Mouse (Mus musculus): ENCODE measurements around the gene Tgm5. TPM values are rescaled to one million over a fixed set of nuclear protein-coding genes. Genes with fewer than 3 reads are reported as not detected.
"Not testable (repeated sequence)": the region's sequence is repeated elsewhere in the genome, so short reads cannot be mapped to it uniquely, and the experiment has no call there.

Tgm5 gene
- not detected in 2 replicates for polyA plus RNA-seq (2016; fragmentation: Nextera tagmentation; extraction: Ambion mirVana)

- Histone ChIP-seq H3K36me3 (no peaks in the 10 kb centered on the region), H3K4me3 (no peak within 1 kb of the TSS), H3K27ac (replicated peaks) (no peak within 1 kb of the TSS), H3K27me3 (ENCODE audit: low read depth, poor library complexity, severe bottlenecking) (no peaks in the 10 kb centered on the region), H3K9me3 (replicated peaks) (no peaks in the 10 kb centered on the region), H3K4me1 (0 out of 2 replicates have a peak, but pooled peaks cover 3% of the 10 kb centered on the region)
- no peak for DNase-seq (ENCODE audit: low spot score)
- 62% methylated on average over 6 of the region's 6 CpGs for WGBS
These were observed at the start of gene Tgm5 for GRCm38 (mm10) chr2:121085480-121086185. TSS of gene Tgm5 (minus strand) at chr2:121085841.

DNA sequence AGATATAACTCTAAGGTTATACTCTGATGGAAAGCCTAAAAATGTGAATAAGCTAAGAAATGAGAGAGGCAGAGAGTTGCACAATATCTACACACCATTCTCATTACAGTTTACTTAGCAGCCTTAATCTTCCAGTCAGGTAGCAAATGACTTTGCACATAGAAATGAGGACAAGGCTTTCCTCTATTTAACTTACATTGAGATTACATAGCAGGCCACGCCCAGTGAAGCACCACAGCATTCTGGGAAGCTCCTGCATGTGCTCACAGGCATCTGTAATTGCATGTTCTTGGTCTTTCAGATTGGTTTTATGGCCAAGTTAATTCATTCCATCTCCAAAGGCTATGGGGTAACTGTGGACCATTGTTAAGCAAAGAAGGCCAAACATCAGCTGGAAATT, 47.2 kb upstream of the Tgm5 start:
- Histone ChIP-seq H3K27ac (replicated peaks) (no peak overlapping the region), H3K4me1 (no peaks in the 10 kb centered on the region), H3K4me3 (no peak overlapping the region), H3K36me3 (peaks cover 10% of the 10 kb centered on the region), H3K9me3 (replicated peaks) (0 out of 2 replicates have a peak, but pooled peaks cover 3% of the 10 kb centered on the region), H3K27me3 (ENCODE audit: low read depth, poor library complexity, severe bottlenecking) (no peaks in the 10 kb centered on the region)
- no peak for DNase-seq (ENCODE audit: low spot score)
- 78% methylated on average over 1 of the region's 1 CpGs for WGBS

GRCm38 (mm10) chr2:121128865-121129620, 43.4 kb upstream of the Tgm5 start:
- no peak overlapping the region for H3K27ac ChIP-seq (replicated peaks)
- no peak for DNase-seq (ENCODE audit: low spot score)
- H3K9me3 ChIP-seq (replicated peaks), result no peaks in the 10 kb centered on the region
- H3K27me3 ChIP-seq (ENCODE audit: low read depth, poor library complexity, severe bottlenecking), result no peaks in the 10 kb centered on the region
- H3K36me3 ChIP-seq, result no peaks in the 10 kb centered on the region
- H3K4me3 ChIP-seq, result no peak overlapping the region
- no peaks in the 10 kb centered on the region for H3K4me1 ChIP-seq
- WGBS, result 82% methylated on average over 9 of the region's 9 CpGs

GRCm38 (mm10) chr2:121127536-121127935, 41.9 kb upstream of the Tgm5 start:
- DNase-seq (ENCODE audit: low spot score), result no peak
- Histone ChIP-seq H3K9me3 (replicated peaks) (no peaks in the 10 kb centered on the region), H3K4me1 (no peaks in the 10 kb centered on the region), H3K4me3 (no peak overlapping the region), H3K27me3 (ENCODE audit: low read depth, poor library complexity, severe bottlenecking) (no peaks in the 10 kb centered on the region), H3K27ac (replicated peaks) (no peak overlapping the region), H3K36me3 (no peaks in the 10 kb centered on the region)
- WGBS, result 89% methylated on average over 1 of the region's 1 CpGs

- H3K4me3 ChIP-seq; DNase-seq (ENCODE audit: low spot score); H3K4me1 ChIP-seq; H3K36me3 ChIP-seq; H3K9me3 ChIP-seq (replicated peaks); H3K27ac ChIP-seq (replicated peaks); H3K27me3 ChIP-seq (ENCODE audit: low read depth, poor library complexity, severe bottlenecking): not testable (repeated sequence)
- 94% methylated on average over 5 of the region's 5 CpGs for WGBS
These were observed 40.7 kb upstream of the Tgm5 start for GRCm38 (mm10) chr2:121126302-121126701.

DNA sequence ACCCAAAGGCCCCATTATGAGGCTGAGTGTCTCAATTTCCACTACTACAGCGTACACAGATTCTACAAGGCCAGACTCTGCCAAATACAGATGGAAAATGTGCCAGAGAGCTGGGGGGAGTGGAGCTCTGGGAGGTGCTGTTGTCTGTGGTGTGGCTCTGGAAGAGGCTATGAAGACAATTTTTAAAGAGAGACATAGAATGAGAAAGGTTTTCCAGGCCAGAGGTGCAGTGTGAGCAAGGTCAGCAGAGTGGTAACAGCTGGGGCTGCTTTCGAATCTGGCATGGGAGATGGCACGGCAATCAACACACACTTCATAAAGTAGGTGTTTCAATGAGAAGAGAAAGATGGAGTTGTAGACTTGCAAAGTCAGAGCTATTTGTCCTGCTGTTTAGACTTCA, 33.6 kb upstream of the Tgm5 start:
- H3K36me3 ChIP-seq, result no peaks in the 10 kb centered on the region
- DNase-seq (ENCODE audit: low spot score), result no peak
- WGBS, result 88% methylated on average over 3 of the region's 3 CpGs

DNA sequence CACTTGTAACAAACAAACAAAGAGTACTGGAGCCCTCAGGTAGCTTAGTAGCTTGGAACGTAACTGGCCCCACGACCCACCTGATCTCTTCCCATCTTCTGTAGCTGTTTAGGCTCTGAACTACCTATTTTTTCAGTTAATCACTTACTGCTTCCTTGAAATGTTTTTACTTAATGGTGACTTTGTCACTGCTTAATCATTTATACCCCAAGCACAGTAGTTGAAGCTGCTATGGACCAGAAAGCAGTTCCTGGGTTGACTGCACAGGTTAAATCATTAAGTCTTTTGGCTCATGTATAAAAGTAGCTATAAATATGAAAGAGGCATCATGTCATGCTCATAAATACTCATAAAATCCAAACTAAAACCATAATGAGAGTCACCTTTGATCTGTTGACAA, 29.8 kb upstream of the Tgm5 start:
- no peak overlapping the region for H3K4me3 ChIP-seq
- no peaks in the 10 kb centered on the region for H3K27me3 ChIP-seq (ENCODE audit: low read depth, poor library complexity, severe bottlenecking)
- DNase-seq (ENCODE audit: low spot score), result no peak
- 95% methylated on average over 2 of the region's 2 CpGs for WGBS
- H3K27ac ChIP-seq (replicated peaks), result no peak overlapping the region
- no peaks in the 10 kb centered on the region for H3K9me3 ChIP-seq (replicated peaks)
- no peaks in the 10 kb centered on the region for H3K4me1 ChIP-seq
- no peaks in the 10 kb centered on the region for H3K36me3 ChIP-seq

More for the DNA sequence above, 33.6 kb upstream of the Tgm5 start:
- Histone ChIP-seq H3K27ac (replicated peaks) (no peak overlapping the region), H3K9me3 (replicated peaks) (no peaks in the 10 kb centered on the region), H3K27me3 (ENCODE audit: low read depth, poor library complexity, severe bottlenecking) (no peaks in the 10 kb centered on the region), H3K4me3 (no peak overlapping the region), H3K4me1 (no peaks in the 10 kb centered on the region)

DNA sequence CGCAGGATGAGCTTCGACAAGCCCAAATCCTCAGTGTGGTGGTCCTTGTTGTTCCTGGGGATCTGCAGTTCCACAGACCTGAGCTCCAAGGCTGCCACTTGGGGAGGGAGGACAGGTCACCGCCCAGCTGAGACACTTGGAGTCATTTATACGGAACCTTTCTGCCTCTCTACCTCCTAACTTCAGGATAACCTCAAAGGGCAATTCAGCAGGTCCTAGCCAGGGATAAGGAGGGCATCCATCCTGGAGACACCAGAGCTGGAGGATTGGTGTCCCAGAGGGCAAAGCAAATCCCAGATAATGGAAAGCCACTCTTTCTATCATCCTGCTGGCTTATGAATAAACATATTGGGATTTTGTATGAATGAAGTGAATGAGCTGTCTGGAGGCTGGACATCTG, 24.1 kb upstream of the Tgm5 start, which contains the start of gene Tgm7:
TSS of gene Tgm7 (minus strand) at position 101 of the 400 bp plus-strand sequence.
- no peak for DNase-seq (ENCODE audit: low spot score)
- Histone ChIP-seq H3K9me3 (replicated peaks) (no peaks in the 10 kb centered on the region), H3K36me3 (no peaks in the 10 kb centered on the region), H3K4me3 (no peak within 1 kb of the TSS), H3K27me3 (ENCODE audit: low read depth, poor library complexity, severe bottlenecking) (no peaks in the 10 kb centered on the region), H3K4me1 (no peaks in the 10 kb centered on the region), H3K27ac (replicated peaks) (no peak within 1 kb of the TSS)
- WGBS, result 84% methylated on average over 4 of the region's 4 CpGs

DNA sequence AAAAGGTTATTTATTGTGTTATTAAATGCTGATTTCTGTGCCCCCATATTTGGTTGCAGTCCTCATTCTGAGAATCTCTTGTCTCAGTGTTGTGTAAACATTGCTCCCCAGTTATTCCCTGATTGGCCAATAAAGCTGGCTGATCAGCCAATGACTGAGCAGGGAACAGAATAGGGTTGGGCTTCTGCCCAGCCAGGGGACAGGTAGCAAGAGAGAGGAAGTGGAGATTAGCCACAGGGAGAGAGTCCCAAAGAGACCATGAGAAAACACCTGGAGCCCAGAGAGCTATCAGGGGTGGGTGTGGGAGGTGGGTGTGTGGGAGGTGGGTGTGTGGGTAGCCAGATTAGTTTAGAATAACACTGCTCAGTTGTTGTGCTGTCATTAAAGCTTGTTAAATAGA, 20.3 kb upstream of the Tgm5 start:
- Histone ChIP-seq H3K9me3 (replicated peaks) (no peaks in the 10 kb centered on the region), H3K4me3 (no peak overlapping the region), H3K27me3 (ENCODE audit: low read depth, poor library complexity, severe bottlenecking) (no peaks in the 10 kb centered on the region), H3K27ac (replicated peaks) (no peak overlapping the region), H3K4me1 (no peaks in the 10 kb centered on the region), H3K36me3 (no peaks in the 10 kb centered on the region)
- no peak for DNase-seq (ENCODE audit: low spot score)

DNA sequence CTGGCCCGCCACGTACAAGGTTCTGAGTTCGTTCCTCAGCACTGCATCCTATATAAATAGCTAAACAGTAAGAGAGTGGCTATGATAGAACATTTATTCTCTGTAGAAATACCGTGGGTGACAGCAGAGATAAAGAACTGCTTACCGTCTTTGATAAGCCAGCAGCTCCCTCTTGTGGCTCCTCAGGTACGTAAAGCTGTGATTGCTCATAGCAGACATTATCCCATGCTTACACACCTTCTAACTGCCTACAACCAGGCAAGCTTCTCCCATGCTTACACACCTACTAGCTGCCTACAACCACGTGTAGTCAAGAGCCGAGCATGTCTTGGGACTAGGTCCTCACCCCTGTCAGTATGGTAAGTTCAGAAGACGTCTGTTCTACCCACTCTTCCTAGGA, 16.4 kb upstream of the Tgm5 start:
- Histone ChIP-seq H3K27ac (replicated peaks) (no peak overlapping the region), H3K27me3 (ENCODE audit: low read depth, poor library complexity, severe bottlenecking) (no peaks in the 10 kb centered on the region), H3K4me1 (no peaks in the 10 kb centered on the region), H3K4me3 (no peak overlapping the region), H3K36me3 (no peaks in the 10 kb centered on the region), H3K9me3 (replicated peaks) (no peaks in the 10 kb centered on the region)
- 32% methylated on average over 9 of the region's 9 CpGs for WGBS
- peak; percentile 25 for DNase-seq (ENCODE audit: low spot score)

DNA sequence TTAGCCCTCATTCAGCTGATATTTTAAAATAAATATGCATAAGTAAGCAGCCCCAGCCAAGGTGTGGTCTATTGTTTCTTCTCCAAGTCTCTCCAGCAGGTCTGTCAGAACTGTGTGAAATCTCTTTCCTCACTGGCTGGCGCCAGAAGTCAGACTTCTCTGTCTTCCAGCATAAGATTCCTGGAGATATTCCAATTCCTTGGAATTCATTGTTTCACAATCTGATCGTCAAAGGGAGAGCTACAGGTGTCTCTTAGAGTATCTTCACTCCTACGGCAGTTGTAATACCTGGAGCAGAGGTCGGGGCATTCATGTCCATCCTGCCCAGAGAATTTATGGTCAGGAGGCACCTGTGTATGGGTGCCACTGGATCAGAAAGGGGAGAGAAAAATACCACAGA, 4.1 kb upstream of the Tgm5 start:
- Histone ChIP-seq H3K36me3 (no peaks in the 10 kb centered on the region), H3K27me3 (ENCODE audit: low read depth, poor library complexity, severe bottlenecking) (no peaks in the 10 kb centered on the region), H3K27ac (replicated peaks) (no peak overlapping the region), H3K9me3 (replicated peaks) (no peaks in the 10 kb centered on the region), H3K4me3 (no peak overlapping the region), H3K4me1 (0 out of 2 replicates have a peak, but pooled peaks cover 3% of the 10 kb centered on the region)
- 80% methylated on average over 4 of the region's 4 CpGs for WGBS
- DNase-seq (ENCODE audit: low spot score), result no peak

DNA sequence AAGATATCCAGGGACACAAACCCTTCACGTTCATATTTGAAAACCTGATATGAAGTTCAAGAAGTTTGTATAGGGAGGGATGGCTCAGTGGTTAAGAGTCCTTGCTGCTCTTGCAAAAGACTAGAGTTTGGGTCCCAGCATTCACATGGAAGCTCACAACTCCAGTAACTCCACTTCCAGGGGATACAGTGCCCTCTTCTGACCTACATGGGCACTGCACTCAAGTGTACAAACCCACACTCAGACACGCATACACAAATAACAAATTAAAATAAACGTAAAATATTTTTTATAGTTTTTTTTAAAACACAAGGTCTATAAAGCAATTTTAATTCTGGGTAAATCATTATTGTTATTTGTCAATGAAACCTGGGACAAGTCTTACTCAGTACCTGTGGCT, 2.9 kb upstream of the Tgm5 start:
- 87% methylated on average over 3 of the region's 3 CpGs for WGBS
- no peak for DNase-seq (ENCODE audit: low spot score)

DNA sequence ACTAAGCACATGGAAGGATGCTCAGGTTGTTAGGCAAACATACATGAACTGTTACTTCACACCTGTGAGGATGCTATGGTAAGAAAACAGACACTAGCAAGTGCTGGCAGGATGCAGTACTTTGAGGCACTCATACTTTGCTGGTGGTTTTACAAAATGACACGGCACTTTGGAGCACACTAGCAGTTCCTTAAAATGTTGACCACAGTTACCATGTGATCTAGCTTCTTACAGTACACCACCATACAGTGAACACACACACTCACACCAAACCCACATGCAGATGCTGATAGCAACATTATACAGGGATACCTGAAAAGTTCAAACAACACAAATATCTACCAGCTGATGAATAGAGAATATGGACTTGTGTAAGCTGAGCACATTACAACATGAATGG, 3.0 kb downstream of the Tgm5 start:
- Histone ChIP-seq H3K27ac (replicated peaks) (no peak overlapping the region), H3K9me3 (replicated peaks) (no peaks in the 10 kb centered on the region), H3K4me3 (no peak overlapping the region), H3K36me3 (no peaks in the 10 kb centered on the region), H3K27me3 (ENCODE audit: low read depth, poor library complexity, severe bottlenecking) (no peaks in the 10 kb centered on the region), H3K4me1 (0 out of 2 replicates have a peak, but pooled peaks cover 3% of the 10 kb centered on the region)
- WGBS, result 79% methylated on average over 1 of the region's 1 CpGs
- no peak for DNase-seq (ENCODE audit: low spot score)

More for the DNA sequence above, 2.9 kb upstream of the Tgm5 start:
- Histone ChIP-seq H3K27ac (replicated peaks) (no peak overlapping the region), H3K4me1 (0 out of 2 replicates have a peak, but pooled peaks cover 3% of the 10 kb centered on the region), H3K27me3 (ENCODE audit: low read depth, poor library complexity, severe bottlenecking) (no peaks in the 10 kb centered on the region), H3K9me3 (replicated peaks) (no peaks in the 10 kb centered on the region), H3K36me3 (no peaks in the 10 kb centered on the region), H3K4me3 (no peak overlapping the region)

Data from midbrain, embryonic 10.5 days (tissue).